Mouse (Mus musculus) liver, embryonic 14.5 days (tissue): ENCODE measurements at regions not wholly inside any gene's neighbourhood (a gene's known extent, or its start where the extent isn't known, plus 50 kb on each side); places are given as distances from the start of the nearest gene placed in this dataset.
A peak's percentile ranks its signal among the peaks of the same experiment; 100 is the strongest.

Source experiments
- ATAC-seq: fragments of 200-750 bp; cut with Nextera tagmentation; 2 replicates; pipeline ENCODE4 v1.8.0; 2017; ENCODE audit warnings: moderate number of reproducible peaks, mild to moderate bottlenecking, moderate library complexity; ENCODE audit not compliant: insufficient read depth
- DNase-seq, 3 experiments: peaks; one replicate each; pipeline ENCODE4 v3.0.0-alpha.2; 2012 to 2013; ENCODE audit warnings: low read depth in 3 of 3, low spot score in 3 of 3
- H3K27ac ChIP-seq: fragments of 300-500 bp; sonication (generic); 2 replicates; pipeline ENCODE4 v1.5.1; 2014; ENCODE audit warnings: moderate library complexity, mild to moderate bottlenecking, control low read depth, inconsistent platforms
- H3K27me3 ChIP-seq: fragments of 300-500 bp; sonication (generic); 2 replicates; pipeline ENCODE4 v1.6.1; 2014; ENCODE audit warnings: mild to moderate bottlenecking, low read length, moderate library complexity; ENCODE audit not compliant: control insufficient read depth, insufficient read depth
- H3K36me3 ChIP-seq: fragments of 300-500 bp; sonication (generic); replicated peaks from 2 replicates; pipeline ENCODE4 v1.6.1; 2014; ENCODE audit warnings: low read depth; ENCODE audit not compliant: control insufficient read depth, insufficient read depth
- H3K4me1 ChIP-seq, 2 experiments: fragments of 200-500 bp in 1 of 2; fragments of 300-500 bp in 1 of 2; sonication (generic) in 1 of 2; replicated peaks; 2 replicates each; pipeline ENCODE4 v1.6.1; 2012 to 2014; ENCODE audit warnings: antibody characterized with exemption in 1 of 2, inconsistent platforms in 1 of 2, low read length in 1 of 2; ENCODE audit not compliant: control insufficient read depth in 2 of 2, insufficient read depth in 2 of 2
- H3K4me2 ChIP-seq: fragments of 300-500 bp; sonication (generic); 2 replicates; pipeline ENCODE4 v1.6.1; 2014; ENCODE audit warnings: low read depth, mild to moderate bottlenecking, control low read depth, moderate library complexity
- H3K4me3 ChIP-seq, 2 experiments: fragments of 200-500 bp in 1 of 2; fragments of 300-500 bp in 1 of 2; sonication (generic) in 1 of 2; 2 replicates each; pipeline ENCODE4 v1.5.1; 2012 to 2014; ENCODE audit warnings: low read depth in 2 of 2, low read length in 2 of 2, mild to moderate bottlenecking in 2 of 2, control low read depth in 1 of 2, inconsistent platforms in 1 of 2, moderate library complexity in 1 of 2; ENCODE audit not compliant: insufficient read depth in 1 of 2
- H3K9ac ChIP-seq: fragments of 300-500 bp; sonication (generic); replicated peaks from 2 replicates; pipeline ENCODE4 v1.6.1; 2014; ENCODE audit warnings: mild to moderate bottlenecking, control low read depth, moderate library complexity
- H3K9me3 ChIP-seq: fragments of 300-500 bp; sonication (generic); 2 replicates; pipeline ENCODE4 v1.6.1; 2016; ENCODE audit warnings: low read length, mixed read lengths; ENCODE audit not compliant: control insufficient read depth
- CTCF ChIP-seq: IDR thresholded peaks from 2 replicates; pipeline ENCODE4 v1.5.1; 2016; ENCODE audit warnings: antibody characterized with exemption, low read depth, control low read depth
- EP300 ChIP-seq: IDR thresholded peaks from 2 replicates; pipeline ENCODE4 v1.6.1; 2016; ENCODE audit warnings: antibody characterized with exemption, low read depth
- WGBS: fragments of 180-500 bp; shearing (Covaris S2); extraction: QIAGEN DNeasy Blood & Tissue Kit; methylation state at CpG from one replicate; pipeline ENCODE4 v1.1.7; 2014; ENCODE audit not compliant: insufficient replicate concordance; 5-methylcytosine and 5-hydroxymethylcytosine counted together

GRCm38 (mm10) chr10:125696159-125696558 is 269.8 kb upstream of the Lrig3 start:
- no peak overlapping the region for H3K4me2 ChIP-seq
- H3K36me3 ChIP-seq, result no peaks in the 10 kb centered on the region
- no peak for TF ChIP-seq CTCF
- TF ChIP-seq EP300, result no peak
- DNase-seq, result no peak
- no peak for ATAC-seq
- WGBS, result 75% methylated on average over 5 of the region's 5 CpGs
- H3K4me1 ChIP-seq, result no peaks in the 10 kb centered on the region
- H3K27ac ChIP-seq, result no peak overlapping the region
- no peaks in the 10 kb centered on the region for H3K27me3 ChIP-seq
- no peak overlapping the region for H3K9ac ChIP-seq
- no peaks in the 10 kb centered on the region for H3K9me3 ChIP-seq
- no peak overlapping the region for H3K4me3 ChIP-seq

GRCm38 (mm10) chr10:125725077-125725680 is 240.8 kb upstream of the Lrig3 start:
- no peak overlapping the region for H3K4me2 ChIP-seq
- H3K4me3 ChIP-seq, result no peak overlapping the region
- no peaks in the 10 kb centered on the region for H3K9me3 ChIP-seq
- ATAC-seq (no peak), DNase-seq (peak in 1 of 3 experiments; percentile 9)
- WGBS, result 28% methylated on average over 18 of the region's 18 CpGs
- no peak overlapping the region for H3K9ac ChIP-seq
- H3K4me1 ChIP-seq, result no peaks in the 10 kb centered on the region
- TF ChIP-seq CTCF (peak; percentile 59), EP300 (no peak)
- no peaks in the 10 kb centered on the region for H3K27me3 ChIP-seq
- no peaks in the 10 kb centered on the region for H3K36me3 ChIP-seq
- H3K27ac ChIP-seq, result no peak overlapping the region

DNA sequence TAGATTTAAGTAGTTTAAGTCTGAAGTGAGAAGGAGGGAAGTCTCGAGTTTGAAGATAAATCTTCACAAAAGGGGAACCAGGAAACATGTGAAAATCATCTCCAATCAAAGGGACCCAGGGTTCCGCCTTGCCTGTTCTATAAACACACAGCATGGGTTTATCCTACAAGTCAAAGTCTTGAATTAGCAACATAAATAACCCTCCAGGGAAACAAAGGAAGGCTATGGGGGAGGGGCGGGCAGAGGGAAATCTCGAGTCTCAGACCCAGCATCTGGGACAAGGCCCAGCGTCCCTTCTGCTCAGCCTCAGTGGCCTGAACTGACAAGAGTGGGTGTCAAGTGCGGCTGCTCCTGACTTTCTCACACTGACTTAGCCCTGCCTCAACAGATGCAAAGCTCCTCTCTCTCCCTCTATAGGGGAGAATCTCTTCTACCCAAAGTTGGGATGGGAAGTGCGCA is 240.3 kb upstream of the Lrig3 start:
- H3K4me3 ChIP-seq, result no peak overlapping the region
- TF ChIP-seq EP300, result no peak
- no peak for TF ChIP-seq CTCF
- DNase-seq, result no peak
- 22% methylated on average over 7 of the region's 7 CpGs for WGBS
- no peak overlapping the region for H3K9ac ChIP-seq
- H3K27ac ChIP-seq, result no peak overlapping the region
- no peaks in the 10 kb centered on the region for H3K27me3 ChIP-seq
- no peaks in the 10 kb centered on the region for H3K4me1 ChIP-seq
- H3K4me2 ChIP-seq, result no peak overlapping the region
- no peak for ATAC-seq
- no peaks in the 10 kb centered on the region for H3K9me3 ChIP-seq
- no peaks in the 10 kb centered on the region for H3K36me3 ChIP-seq

DNA sequence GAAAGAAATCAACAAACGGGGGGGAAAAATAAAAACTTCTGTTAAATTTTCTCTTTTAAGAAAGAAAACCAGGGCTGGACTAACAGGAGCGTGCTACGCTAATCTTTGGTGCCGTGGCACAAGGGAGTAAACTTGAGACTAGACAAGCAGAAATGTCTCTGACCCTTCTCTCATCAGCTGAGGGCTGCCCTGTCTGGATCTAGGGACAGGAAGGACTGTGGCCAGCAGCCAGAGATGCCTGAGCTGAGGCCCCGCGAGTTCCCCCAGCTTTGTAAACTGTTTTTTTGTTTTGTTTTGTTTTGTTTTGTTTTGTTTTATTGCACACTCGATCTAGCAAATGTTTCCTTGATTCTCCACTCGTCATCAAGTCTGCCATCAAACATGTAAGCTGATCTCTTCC is 239.4 kb upstream of the Lrig3 start:
- H3K9me3 ChIP-seq, result no peaks in the 10 kb centered on the region
- no peaks in the 10 kb centered on the region for H3K36me3 ChIP-seq
- no peak for TF ChIP-seq CTCF
- no peak for TF ChIP-seq EP300
- DNase-seq, result no peak
- H3K4me1 ChIP-seq, result no peaks in the 10 kb centered on the region
- H3K4me2 ChIP-seq, result no peak overlapping the region
- no peak overlapping the region for H3K4me3 ChIP-seq
- no peak overlapping the region for H3K9ac ChIP-seq
- no peak for ATAC-seq
- 47% methylated on average over 8 of the region's 8 CpGs for WGBS
- no peak overlapping the region for H3K27ac ChIP-seq
- H3K27me3 ChIP-seq, result no peaks in the 10 kb centered on the region

DNA sequence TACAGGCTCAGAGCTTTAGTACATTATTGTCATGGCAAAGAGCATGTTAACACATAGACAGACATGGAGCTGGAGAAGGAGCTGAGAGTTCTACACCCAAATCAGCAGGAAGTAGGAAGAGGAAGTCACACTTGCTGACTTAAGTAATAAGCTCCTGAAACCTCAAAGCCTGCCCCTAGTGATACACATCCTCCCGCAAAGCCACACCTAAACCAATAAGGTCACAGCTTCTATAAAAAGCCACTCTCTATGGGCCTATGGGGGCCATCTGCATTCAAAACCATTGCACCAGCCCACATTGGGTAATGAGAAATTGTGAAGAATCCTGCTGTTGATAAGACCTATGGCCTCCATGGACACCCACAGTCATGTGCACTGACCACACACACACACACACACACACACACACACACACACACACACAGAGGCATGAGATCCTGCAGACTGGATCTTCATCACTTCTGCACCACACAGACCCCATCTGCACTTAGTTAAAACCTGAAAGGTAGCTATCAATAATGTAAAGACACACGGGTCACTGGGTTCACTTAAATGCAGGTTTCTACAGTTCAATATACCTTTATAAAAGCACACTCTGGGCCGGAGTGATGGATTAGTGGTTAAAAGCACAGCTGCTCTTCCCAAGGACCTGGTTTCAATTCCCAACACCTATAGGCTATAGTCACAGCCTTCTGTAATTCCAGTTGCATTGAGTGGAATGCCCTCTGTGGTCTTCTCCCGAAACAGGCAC is 230.0 kb upstream of the Lrig3 start:
- WGBS, result 63% methylated on average over 4 of the region's 4 CpGs
- no peak for ATAC-seq
- TF ChIP-seq EP300, result no peak
- TF ChIP-seq CTCF, result no peak

More for the DNA sequence above, 230.0 kb upstream of the Lrig3 start:
- Histone ChIP-seq H3K9me3 (no peaks in the 10 kb centered on the region), H3K27me3 (no peaks in the 10 kb centered on the region), H3K27ac (no peak overlapping the region), H3K9ac (no peak overlapping the region), H3K36me3 (no peaks in the 10 kb centered on the region), H3K4me3 (no peak overlapping the region), H3K4me1 (no peaks in the 10 kb centered on the region), H3K4me2 (no peak overlapping the region)
- DNase-seq, result no peak
